Mouse (Mus musculus) hindbrain, embryonic 10.5 days (tissue): Measurements from ENCODE around the gene Zbtb44. TPM values are rescaled to one million over a fixed set of nuclear protein-coding genes. Genes with fewer than 3 reads are reported as not detected.
"Not testable (repeated sequence)": the region's sequence is repeated elsewhere in the genome, so short reads cannot be mapped to it uniquely, and the experiment has no call there.

ENCODE experiments used
- DNase-seq: peaks from one replicate; pipeline ENCODE4 v3.0.0-alpha.2; 2017; ENCODE audit warnings: low spot score
- H3K27ac ChIP-seq: fragments of 300-500 bp; sonication (generic); 2 replicates; pipeline ENCODE4 v1.5.1; 2016; ENCODE audit warnings: mild to moderate bottlenecking, moderate library complexity
- H3K27me3 ChIP-seq: fragments of 300-500 bp; sonication (generic); 2 replicates; pipeline ENCODE4 v1.6.1; 2016; ENCODE audit warnings: mild to moderate bottlenecking; ENCODE audit not compliant: poor library complexity, insufficient read depth, severe bottlenecking
- H3K36me3 ChIP-seq: fragments of 300-500 bp; sonication (generic); 2 replicates; pipeline ENCODE4 v1.6.1; 2016; ENCODE audit warnings: mild to moderate bottlenecking, moderate library complexity
- H3K4me1 ChIP-seq: fragments of 300-500 bp; sonication (generic); replicated peaks from 2 replicates; pipeline ENCODE4 v1.6.1; 2016; ENCODE audit warnings: mild to moderate bottlenecking
- H3K4me3 ChIP-seq: fragments of 300-500 bp; sonication (generic); 2 replicates; pipeline ENCODE4 v1.5.1; 2016; ENCODE audit warnings: mild to moderate bottlenecking, moderate library complexity
- H3K9me3 ChIP-seq: fragments of 300-500 bp; sonication (generic); 2 replicates; pipeline ENCODE4 v1.6.1; 2016; ENCODE audit warnings: mild to moderate bottlenecking, moderate library complexity
- WGBS: fragments of 180-500 bp; shearing (Covaris S2); methylation state at CpG from one replicate; pipeline ENCODE4 v1.1.7; 2016; 5-methylcytosine and 5-hydroxymethylcytosine counted together
- polyA plus RNA-seq: library from polyadenylated mRNA; unstranded; fragments of >200 nt; fragmentation: Nextera tagmentation; extraction: Ambion mirVana; gene quantifications from 2 replicates; pipeline ENCODE4 v1.2.1, GENCODE M21; 2016

Zbtb44 gene
- polyA plus RNA-seq, 1 experiment from 2014 or later: 4.0 TPM

DNA sequence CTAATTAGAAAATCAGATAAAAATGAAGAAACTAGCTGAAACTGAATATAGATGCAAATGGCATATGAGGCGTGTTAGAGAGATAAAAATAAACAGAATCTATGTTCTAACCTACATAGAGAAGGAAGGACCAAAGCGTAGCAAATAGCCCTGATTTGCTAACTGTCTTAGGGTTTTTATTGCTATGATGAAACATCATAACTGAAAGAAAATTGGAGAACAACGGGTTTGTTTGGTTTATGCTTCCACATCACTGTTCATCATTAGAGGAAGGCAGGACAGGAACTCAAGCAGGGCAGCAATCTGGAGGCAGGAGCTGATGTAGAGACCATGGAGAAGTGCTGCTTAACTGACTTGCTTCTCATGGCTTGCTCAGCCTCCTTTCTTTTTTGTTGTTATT lies 12.3 kb upstream of the Zbtb44 start:
- Histone ChIP-seq H3K27ac (no peak overlapping the region), H3K9me3 (no peaks in the 10 kb centered on the region), H3K36me3 (no peaks in the 10 kb centered on the region), H3K4me1 (no peaks in the 10 kb centered on the region), H3K27me3 (no peaks in the 10 kb centered on the region), H3K4me3 (no peak overlapping the region)
- no peak for DNase-seq
- 92% methylated on average over 3 of the region's 3 CpGs for WGBS

DNA sequence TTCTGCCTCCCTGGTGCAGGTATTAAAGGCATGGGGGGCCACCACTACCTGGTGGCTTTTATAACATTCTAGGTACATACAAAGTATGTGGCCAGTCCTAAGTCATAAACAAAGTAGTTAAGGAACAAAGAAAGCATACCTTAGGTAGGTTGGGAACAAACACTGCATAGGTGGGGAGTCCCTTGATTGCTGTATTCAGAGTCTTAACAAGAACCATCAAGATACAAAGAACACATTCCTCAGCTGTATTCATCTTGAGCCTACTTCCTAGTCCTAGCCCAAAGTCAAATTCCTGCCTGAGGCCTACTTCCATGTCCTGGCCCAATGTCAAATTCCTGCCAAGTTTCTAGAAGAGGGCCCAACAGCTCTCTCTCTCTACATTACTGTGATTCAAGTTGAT lies 11.7 kb upstream of the Zbtb44 start:
- H3K9me3 ChIP-seq: no peaks in the 10 kb centered on the region
- no peaks in the 10 kb centered on the region for H3K27me3 ChIP-seq
- no peak overlapping the region for H3K4me3 ChIP-seq
- H3K27ac ChIP-seq: no peak overlapping the region
- no peaks in the 10 kb centered on the region for H3K36me3 ChIP-seq
- H3K4me1 ChIP-seq: no peaks in the 10 kb centered on the region
- no peak for DNase-seq

DNA sequence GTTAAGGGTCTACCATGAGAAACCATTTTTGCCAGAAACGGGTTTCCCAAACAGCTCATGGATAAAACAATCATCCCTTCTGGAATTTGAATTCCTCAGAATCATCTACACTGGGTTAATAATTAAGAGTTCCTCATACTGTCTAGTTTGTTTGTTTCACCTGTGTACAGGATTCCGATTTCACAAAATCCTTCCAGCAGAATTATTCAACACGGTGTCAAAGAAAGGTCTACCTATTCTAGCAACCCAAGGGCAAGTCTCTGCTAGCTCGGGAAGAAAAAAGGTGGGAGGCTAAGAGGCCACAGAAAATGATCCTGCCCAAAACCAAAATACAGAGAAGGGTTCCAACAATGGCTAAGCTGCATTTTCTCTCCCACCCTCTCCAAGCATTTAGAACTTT lies 2.2 kb upstream of the Zbtb44 start:
- Histone ChIP-seq H3K27me3 (no peaks in the 10 kb centered on the region), H3K4me3 (no peak overlapping the region), H3K4me1 (peaks cover 30% of the 10 kb centered on the region), H3K36me3 (no peaks in the 10 kb centered on the region), H3K27ac (no peak overlapping the region), H3K9me3 (no peaks in the 10 kb centered on the region)
- DNase-seq: no peak
- WGBS: 88% methylated on average over 4 of the region's 4 CpGs

DNA sequence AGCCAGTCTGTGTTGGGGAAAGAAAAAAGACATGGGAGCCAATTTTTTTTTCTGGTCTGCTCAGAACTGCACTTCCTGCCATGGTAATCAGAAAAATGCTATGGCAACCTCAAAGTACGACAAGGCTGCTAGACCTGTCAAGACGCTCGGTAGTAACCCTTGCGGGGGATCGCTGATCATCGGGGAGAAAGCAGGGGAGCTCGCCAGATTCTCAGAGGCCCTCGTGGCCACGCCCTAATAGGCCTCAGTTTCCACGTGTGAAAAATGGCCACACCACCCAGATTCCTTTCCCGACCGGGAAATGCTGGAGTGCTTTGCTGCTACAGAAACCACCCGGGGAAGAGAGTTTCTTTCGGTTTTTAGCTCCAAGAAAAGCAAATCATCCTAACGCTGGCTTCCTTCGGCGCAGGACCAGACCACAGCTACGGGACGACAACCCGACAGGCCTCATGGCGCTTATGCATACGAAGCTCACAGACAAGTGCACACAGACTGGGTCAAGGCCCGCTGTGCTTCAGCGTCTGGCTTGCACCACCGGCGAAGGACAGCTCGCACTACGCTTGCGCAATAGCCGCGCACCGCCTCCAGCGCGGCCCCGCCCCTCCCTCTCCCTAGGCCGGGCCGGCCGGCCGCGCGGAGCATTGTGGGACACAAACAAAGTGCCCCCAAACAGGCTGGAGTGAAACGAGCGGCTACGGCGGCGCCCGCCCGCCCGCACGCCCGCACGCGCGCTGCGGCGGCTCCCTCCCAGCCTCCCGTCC lies 513 bp upstream of the Zbtb44 start:
- peak overlapping the region; percentile 98 for H3K27ac ChIP-seq
- peak overlapping the region; percentile 96 for H3K4me3 ChIP-seq
- H3K9me3 ChIP-seq: no peaks in the 10 kb centered on the region
- H3K27me3 ChIP-seq: no peaks in the 10 kb centered on the region
- under 1% methylated on average over 50 of the region's 57 CpGs for WGBS
- peak; percentile 95 for DNase-seq
- peaks cover 8% of the 10 kb centered on the region for H3K36me3 ChIP-seq
- peaks cover 30% of the 10 kb centered on the region for H3K4me1 ChIP-seq

DNA sequence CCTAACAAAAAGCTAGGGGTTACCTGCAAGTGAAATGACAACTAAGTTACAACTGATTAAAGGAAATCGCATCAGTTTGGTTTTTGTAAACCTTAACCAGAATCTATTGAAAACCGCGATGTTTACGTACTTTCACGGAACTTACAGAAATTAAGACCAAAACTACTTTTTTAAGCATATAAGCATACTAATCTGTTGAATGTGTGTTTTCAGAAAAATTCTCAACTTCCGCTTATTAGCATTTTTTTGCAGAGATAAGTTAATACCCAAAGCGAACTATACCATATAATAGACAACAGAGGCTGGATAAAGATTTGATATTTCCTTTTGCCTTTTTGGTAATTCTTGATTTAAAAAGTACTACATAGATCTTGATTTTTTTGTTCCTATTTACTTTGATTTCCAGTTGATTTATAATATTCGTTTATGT lies 985 bp downstream of the Zbtb44 start:
- DNase-seq: no peak
- Histone ChIP-seq H3K36me3 (peaks cover 8% of the 10 kb centered on the region), H3K27me3 (no peaks in the 10 kb centered on the region), H3K4me3 (peak overlapping the region; percentile 96), H3K4me1 (peaks cover 30% of the 10 kb centered on the region), H3K9me3 (no peaks in the 10 kb centered on the region), H3K27ac (peak overlapping the region; percentile 98)
- 21% methylated on average over 8 of the region's 8 CpGs for WGBS

DNA sequence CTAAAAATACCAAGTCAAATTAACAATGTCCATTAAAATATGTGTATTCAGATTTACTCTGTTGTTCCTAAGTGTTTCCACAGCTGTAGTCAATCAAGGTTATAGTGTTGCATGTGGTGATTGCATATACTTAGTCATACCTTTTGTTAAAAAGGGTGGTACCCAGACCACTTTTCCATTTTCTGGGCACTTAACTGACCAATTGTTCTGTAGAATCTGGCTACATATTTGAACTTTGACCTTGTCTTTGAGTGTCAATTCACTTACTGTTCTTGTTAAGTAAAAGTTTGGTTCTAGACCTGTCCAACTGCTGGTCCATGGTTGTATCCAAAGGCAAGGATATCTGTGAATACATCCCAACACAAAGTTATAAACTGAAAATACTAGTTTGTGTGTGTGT lies 2.1 kb downstream of the Zbtb44 start:
- Histone ChIP-seq H3K27me3 (no peaks in the 10 kb centered on the region), H3K4me3 (no peak overlapping the region), H3K4me1 (peaks cover 30% of the 10 kb centered on the region), H3K9me3 (no peaks in the 10 kb centered on the region), H3K36me3 (peaks cover 8% of the 10 kb centered on the region), H3K27ac (no peak overlapping the region)
- DNase-seq: no peak

DNA sequence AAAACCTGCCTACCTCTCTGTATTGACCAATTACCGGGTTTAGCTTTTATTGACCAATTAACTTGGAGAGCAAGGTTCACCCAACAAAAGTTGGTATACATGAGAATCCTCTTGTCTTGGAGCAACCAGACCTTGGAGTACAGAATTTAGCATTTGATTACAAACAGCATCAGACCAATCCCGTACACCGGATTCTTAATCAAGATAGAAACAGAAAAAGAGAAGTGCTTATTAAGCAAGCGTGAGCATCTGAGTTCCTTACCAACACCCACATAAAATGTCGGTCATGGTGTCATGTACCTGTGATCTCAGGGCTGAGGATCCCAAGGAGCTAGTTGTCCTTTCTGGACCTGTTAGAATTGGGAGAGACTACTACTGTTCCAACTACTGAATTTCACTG lies 19.8 kb downstream of the Zbtb44 start:
- Histone ChIP-seq H3K4me3 (no peak overlapping the region), H3K27me3 (no peaks in the 10 kb centered on the region), H3K4me1 (no peaks in the 10 kb centered on the region), H3K27ac (no peak overlapping the region), H3K36me3 (peaks cover 19% of the 10 kb centered on the region), H3K9me3 (no peaks in the 10 kb centered on the region)
- no peak for DNase-seq
- 97% methylated on average over 5 of the region's 5 CpGs for WGBS

DNA sequence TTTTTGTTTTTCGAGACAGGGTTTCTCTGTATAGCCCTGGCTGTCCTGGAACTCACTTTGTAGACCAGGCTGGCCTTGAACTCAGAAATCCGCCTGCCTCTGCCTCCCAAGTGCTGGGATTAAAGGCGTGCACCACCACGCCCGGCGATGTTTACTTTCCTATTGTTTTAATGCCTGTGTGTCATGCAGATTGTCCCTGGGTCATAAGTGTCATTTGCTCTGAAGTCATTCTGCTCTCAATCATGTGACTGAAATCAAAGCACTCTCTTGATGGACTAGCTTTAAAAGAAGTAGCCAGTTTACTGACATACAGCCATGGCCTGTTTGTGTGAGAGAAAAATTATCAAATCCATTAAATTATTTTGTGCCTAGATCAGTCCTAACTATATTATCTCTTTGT lies 21.1 kb downstream of the Zbtb44 start:
- not testable (repeated sequence) for H3K4me3 ChIP-seq, H3K4me1 ChIP-seq, H3K27ac ChIP-seq, H3K9me3 ChIP-seq, DNase-seq, H3K27me3 ChIP-seq
- H3K36me3 ChIP-seq: peaks cover 21% of the 10 kb centered on the region
- WGBS: 95% methylated on average over 6 of the region's 6 CpGs

DNA sequence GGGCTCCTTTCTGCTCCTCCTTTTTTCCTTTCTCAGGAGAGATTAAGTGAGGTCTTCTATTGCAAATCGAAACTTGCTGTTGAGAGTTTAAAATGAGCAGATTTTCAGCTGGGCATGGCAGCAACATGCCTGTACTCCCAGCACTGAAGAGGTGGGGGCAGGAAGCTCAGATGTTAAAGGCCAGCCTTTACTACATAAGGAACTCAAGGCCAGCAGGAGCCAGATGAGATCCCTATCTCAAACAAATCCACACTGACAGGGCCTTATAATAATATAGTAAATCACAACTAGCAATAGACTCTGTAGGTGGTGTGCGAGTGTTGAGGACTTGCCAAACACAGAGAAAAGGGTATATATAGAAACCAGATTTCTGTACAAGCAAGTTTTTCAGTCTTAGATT lies 28.3 kb downstream of the Zbtb44 start:
- no peak for DNase-seq
- Histone ChIP-seq H3K36me3 (peaks cover 52% of the 10 kb centered on the region), H3K4me1 (no peaks in the 10 kb centered on the region), H3K27ac (no peak overlapping the region), H3K9me3 (no peaks in the 10 kb centered on the region), H3K4me3 (no peak overlapping the region), H3K27me3 (no peaks in the 10 kb centered on the region)
- 86% methylated on average over 2 of the region's 2 CpGs for WGBS

DNA sequence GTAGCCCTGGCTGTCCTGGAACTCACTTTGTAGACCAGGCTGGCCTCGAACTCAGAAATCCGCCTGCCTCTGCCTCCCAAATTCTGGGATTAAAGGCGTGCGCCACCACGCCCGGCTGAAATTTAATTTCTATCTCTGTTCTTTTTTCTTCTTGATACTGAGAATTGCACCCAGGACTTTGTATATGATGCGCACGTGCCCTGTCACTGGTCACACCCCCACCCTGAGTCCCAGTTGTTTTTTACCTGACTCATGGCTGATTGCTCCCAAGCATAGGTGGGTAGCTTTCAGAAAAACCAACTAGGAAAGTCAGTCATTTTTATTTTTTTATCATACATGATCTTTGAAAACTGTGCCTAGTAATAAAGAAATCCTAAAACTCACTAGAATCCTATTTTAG lies 40.3 kb downstream of the Zbtb44 start:
- WGBS: 98% methylated on average over 8 of the region's 8 CpGs

DNA sequence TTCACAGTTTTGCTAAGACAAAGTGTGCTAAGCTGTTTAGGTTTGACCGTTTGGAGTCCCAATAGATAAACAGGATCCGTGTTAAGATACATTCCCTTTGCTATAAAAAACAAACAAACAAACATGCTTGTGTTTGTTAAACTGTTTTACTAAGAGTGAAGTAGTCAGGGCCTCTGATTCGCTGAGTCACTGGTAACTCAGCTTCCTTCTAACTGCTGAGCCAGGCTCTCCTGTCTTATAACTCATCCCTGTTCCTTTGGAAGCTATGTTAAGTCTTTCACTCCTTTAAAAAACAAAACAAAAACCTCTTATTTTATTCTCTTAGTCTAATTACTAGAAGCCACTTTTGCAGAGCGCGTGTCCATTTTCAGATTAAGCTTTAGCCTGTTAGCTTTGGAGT lies 41.8 kb downstream of the Zbtb44 start:
- no peaks in the 10 kb centered on the region for H3K9me3 ChIP-seq
- peaks cover 26% of the 10 kb centered on the region for H3K36me3 ChIP-seq
- no peak overlapping the region for H3K4me3 ChIP-seq
- no peaks in the 10 kb centered on the region for H3K27me3 ChIP-seq
- H3K4me1 ChIP-seq: no peaks in the 10 kb centered on the region
- no peak overlapping the region for H3K27ac ChIP-seq
- WGBS: 89% methylated on average over 5 of the region's 5 CpGs
- DNase-seq: no peak

More for the DNA sequence above, 40.3 kb downstream of the Zbtb44 start:
- DNase-seq: no peak
- Histone ChIP-seq H3K27me3 (no peaks in the 10 kb centered on the region), H3K4me1 (no peaks in the 10 kb centered on the region), H3K9me3 (no peaks in the 10 kb centered on the region), H3K27ac (no peak overlapping the region), H3K36me3 (peaks cover 40% of the 10 kb centered on the region), H3K4me3 (no peak overlapping the region)

DNA sequence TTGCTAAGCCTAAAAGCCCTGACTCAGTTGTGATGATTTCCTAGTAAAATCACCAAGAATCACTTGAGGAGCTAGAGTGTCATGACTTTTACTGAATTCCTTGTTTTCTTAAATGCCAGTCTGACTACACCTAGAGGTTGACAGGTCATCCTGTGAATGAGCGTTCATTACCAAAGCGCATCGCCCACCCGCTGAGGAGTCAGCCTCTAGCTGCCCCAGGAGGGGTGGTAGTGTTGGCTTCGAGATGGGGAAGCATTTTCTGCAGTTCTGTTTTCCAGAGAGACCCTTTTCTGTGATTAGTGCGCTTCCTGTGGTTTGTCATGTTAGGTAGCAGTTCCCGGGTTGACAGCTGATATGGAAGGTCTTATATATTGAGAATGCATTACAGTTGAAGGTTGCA lies 43.4 kb downstream of the Zbtb44 start:
- Histone ChIP-seq H3K9me3 (no peaks in the 10 kb centered on the region), H3K36me3 (peaks cover 11% of the 10 kb centered on the region), H3K27me3 (no peaks in the 10 kb centered on the region), H3K4me3 (no peak overlapping the region), H3K4me1 (no peaks in the 10 kb centered on the region), H3K27ac (no peak overlapping the region)
- WGBS: 72% methylated on average over 7 of the region's 7 CpGs
- no peak for DNase-seq

DNA sequence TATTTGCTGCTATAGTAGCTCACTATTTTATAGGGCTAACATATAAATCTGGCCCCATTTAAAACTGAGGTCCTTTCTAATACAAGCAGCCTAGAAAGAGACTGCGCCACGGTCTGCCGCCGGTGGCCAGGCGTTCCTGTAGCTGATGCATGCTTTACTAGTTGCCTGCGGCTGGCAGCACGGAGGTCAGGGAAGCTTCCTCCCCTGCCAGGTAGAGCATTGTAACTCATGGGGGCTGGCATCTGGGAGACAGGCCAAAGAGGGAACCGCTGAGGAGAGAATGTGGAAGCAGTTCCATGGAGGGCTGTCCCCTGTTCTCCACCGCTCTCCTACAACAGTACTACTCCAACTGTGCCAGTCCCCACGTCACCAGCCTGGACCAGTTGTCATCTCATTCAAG lies 44.4 kb downstream of the Zbtb44 start:
- DNase-seq: no peak

DNA sequence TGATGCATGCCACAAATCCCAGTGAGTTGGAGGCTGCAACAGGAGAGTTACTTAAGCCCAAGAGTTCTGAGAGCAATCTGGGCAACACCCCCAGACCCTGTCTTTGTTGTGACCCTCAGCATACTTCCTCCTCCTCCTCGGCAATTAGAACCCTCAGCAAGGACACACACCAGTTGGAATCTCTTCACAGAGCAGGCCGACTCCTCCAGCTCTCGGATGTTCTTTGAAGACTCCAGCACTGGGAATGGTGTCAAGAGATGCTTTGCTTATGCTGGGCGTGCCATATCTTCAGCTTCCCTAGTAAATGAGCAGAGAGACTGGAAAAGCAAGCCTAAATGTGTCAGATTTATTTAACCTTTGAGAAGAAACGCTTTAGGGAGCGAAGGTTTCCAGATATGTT lies 50.3 kb downstream of the Zbtb44 start:
- Histone ChIP-seq H3K27me3 (peaks cover 8% of the 10 kb centered on the region; the same call in 1 of the 2 replicates), H3K4me3 (no peak overlapping the region), H3K27ac (no peak overlapping the region), H3K4me1 (peaks cover 4% of the 10 kb centered on the region; the same call in 1 of the 2 replicates), H3K36me3 (no peaks in the 10 kb centered on the region), H3K9me3 (no peaks in the 10 kb centered on the region)
- WGBS: 83% methylated on average over 6 of the region's 6 CpGs
- DNase-seq: no peak

More for the DNA sequence above, 44.4 kb downstream of the Zbtb44 start:
- Histone ChIP-seq H3K4me1 (no peaks in the 10 kb centered on the region), H3K27me3 (no peaks in the 10 kb centered on the region), H3K4me3 (no peak overlapping the region), H3K36me3 (peaks cover under 1% of the 10 kb centered on the region; the same call in 1 of the 2 replicates), H3K9me3 (no peaks in the 10 kb centered on the region), H3K27ac (no peak overlapping the region)
- 90% methylated on average over 10 of the region's 10 CpGs for WGBS
